Mouse (Mus musculus) ovary, adult 10 weeks (tissue): ENCODE results near the gene Lipc. TPM values are rescaled to one million over a fixed set of nuclear protein-coding genes. Genes with fewer than 3 reads are reported as not detected.

Source experiments
- polyA plus RNA-seq: library from polyadenylated mRNA; stranded (reverse); fragments of 350-450 nt; fragmentation: Illumina TruSeq; extraction: RNeasy Lipid Tissue Mini Kit (QIAGEN cat#74804); gene quantifications from one replicate; pipeline ENCODE4 v1.2.3, GENCODE M21; 2014

Gene Lipc
- not detected for polyA plus RNA-seq

DNA sequence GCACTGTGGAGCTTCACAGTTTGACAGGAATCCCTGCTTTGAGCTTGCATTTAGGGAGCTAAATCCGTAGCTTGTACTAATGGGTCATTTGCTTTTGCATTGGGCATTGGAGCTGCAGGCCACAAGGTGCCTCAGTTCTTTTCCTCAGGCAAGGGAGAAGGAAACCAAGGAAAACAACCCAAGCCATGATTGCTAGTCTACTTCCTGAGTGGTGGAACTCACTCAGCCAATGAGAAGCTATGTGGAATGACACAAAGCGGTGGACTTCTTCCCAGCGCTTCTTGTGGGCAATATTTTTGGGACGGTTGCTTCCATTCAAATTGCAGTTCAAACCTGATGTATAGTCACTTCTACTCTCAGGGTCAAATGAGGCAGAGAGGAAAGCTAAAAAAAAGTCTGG is at the start of gene Lipc:
Gene Lipc (minus strand): TSS at position 101 of the 400 bp plus-strand sequence.

Other genes starting within 250 kb of the Lipc start
- gene Aqp9, start 216.5 kb upstream of the Lipc start, polyA plus RNA-seq: 0.77 TPM